Mouse (Mus musculus) C2C12 (cell line): ENCODE measurements around the gene Kcnma1.

Source experiments
- CEBPB ChIP-seq: IDR thresholded peaks from one replicate; pipeline ENCODE4 v1.6.1; 2011; ENCODE audit warnings: low read depth, mild to moderate bottlenecking, control low read depth, moderate library complexity
- CTCF ChIP-seq: IDR thresholded peaks from one replicate; pipeline ENCODE4 v1.5.1; 2011; ENCODE audit not compliant: control insufficient read depth, insufficient read depth, insufficient read length
- MAX ChIP-seq: IDR thresholded peaks from one replicate; pipeline ENCODE4 v1.6.1; 2011; ENCODE audit warnings: mild to moderate bottlenecking, control low read depth
- MYOD1 ChIP-seq: IDR thresholded peaks from one replicate; pipeline ENCODE4 v1.6.1; 2011; ENCODE audit warnings: low read depth; ENCODE audit not compliant: control insufficient read depth, insufficient read length

- TF ChIP-seq MAX = no peak
- no peak for TF ChIP-seq CTCF
- no peak for TF ChIP-seq CEBPB
- no peak for TF ChIP-seq MYOD1
Observed at GRCm38 (mm10) chr14:23435861-23436260, 578.4 kb downstream of the Kcnma1 start.
